Mouse (Mus musculus) lung, postnatal 25 days (tissue): ENCODE data around the gene Mn1.

ENCODE experiments used
- DNase-seq: peaks from one replicate; pipeline ENCODE4 v3.0.0; 2022; ENCODE audit warnings: low spot score

The Mn1 gene

DNA sequence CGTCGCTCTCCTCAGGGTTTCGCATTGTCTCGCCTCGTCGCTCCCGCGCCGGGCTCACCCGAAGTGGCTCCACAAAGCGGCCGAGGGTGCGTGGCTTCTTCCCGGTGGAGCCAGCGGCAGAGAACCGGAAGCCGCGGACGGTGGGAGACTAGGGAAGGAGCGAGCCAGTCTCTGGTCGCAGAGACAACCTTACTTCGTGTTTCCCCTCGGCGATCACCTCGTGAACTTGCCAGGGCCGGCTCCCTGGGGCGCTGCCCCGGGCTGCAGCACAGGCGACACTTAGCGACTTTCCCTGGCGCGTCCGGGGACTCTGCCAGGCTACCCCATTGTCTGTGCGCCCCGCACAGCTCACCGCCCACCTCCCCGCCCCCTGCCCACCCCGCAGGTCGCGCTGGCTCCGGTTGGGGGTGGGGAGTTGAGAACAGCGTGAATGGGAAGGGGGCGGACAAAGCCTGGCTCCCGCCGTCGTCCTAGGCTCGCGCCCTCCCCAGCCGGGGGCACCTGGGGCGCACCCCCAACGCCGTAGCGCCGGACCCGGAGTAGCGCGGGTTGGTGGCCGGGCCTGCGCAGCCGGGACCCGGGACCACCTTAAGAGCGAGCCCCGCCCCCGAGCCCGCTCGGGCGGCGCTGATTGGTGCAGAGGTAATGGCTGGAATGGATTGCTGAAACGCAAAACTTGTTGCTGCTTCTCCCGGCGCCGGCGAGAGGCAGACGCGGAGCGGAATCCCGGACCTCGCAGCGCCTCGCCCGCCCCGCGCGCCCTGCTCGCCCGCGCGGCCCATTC, at the start of gene Mn1:
Gene Mn1, plus strand, starts transcription at position 772 of the 784 bp plus-strand sequence.
- peak; percentile 88 for DNase-seq

DNA sequence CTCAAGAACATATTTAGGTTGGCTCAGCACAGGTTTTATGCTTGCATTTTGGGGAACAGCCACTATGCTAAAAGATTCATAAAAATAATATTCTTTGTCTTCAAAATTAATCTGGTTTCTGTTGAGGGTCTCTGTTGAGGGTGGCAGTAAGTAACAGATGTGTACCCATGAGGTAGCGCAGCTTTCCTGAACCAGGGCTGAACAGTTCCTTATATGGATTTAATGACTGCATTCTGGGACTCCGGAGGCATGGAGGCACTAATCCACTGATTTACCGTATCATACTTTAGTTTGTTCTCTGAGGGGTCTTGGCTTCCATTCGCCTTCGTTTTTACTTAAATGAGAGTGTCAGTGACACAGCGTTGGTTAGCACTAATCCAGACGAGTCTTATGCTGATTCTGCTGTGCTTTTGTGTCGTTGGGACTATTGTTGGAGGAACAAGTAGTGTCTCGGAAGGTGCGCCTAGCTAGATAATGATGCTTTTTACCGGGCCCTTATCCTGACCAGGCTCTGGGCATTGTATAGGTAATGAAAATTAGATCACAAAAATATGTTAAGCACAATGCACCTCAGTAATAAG, 49.1 kb upstream of the Mn1 start:
- no peak for DNase-seq

DNA sequence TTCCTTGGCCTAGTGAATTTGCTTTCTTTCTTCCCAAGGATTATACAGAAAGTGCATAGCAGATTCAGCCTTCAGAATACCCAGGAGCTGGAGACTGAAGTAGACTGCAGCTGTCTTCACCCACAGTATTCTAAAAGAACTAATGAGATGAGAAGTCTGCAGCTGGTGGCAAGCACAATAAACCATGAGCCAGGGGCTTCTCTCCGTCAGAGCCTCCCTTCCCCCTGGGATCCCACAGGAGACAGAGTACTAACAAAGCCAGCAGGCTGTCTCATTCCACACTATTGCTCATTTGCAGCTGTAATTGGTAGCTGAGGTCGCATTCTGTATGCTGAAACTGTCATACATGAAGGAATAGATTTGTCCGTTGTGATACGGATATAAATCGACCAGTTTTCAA, 48.6 kb upstream of the Mn1 start:
- DNase-seq = no peak

DNA sequence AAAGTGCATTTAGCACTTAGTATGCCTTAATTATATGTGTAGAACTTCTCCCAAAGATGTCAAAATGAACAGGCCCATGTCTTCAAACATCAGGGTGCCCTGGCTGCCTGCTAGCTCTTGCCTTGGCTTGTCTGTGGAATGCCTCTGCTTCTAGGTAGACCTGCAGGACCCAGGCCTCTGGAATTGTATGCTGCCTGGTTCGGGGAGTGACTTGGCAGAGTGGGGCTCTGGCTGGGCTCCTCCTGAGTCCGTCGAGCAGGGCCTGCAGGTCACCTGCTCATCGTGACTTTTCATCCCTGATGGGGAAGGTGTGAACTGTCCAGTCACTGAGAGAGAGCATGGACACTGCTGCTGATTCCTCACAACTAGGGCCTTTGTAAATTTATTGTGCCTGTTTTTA, 41.5 kb upstream of the Mn1 start:
- DNase-seq = no peak

DNA sequence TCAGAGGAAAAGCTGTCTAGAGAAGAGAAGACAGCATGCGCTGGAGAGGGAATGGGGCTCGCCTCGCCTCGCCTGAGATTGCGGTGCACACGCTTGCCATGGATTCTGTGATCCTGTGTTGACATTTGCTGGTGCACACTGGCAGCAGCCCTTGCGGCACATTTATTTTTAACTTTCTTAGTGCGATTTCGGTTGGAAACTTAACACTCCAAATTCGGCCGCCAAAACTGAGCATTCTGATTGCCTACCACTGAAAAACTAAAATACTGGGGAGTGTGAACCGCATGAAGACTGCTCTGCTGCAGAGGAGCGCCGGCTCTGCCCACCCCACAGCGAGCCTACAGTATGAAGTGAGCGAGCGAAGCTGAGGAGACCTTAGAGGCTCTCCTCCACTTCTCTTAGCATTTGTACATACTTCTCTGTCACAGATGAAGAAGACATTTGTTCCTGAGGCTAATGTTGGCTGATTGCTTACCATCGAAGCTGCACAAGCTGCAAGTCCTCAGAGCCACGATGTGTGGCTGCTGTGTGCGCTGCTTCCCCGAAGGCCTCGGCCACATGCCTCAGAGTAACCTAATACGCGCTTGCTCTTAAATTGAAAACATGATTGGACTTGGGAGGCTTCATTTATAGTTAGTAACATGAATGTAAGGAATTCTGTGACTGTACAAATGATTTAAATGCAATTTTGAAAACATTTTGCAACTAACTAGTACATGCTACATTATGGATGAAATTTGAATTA, 40.7 kb upstream of the Mn1 start:
- DNase-seq = no peak

DNA sequence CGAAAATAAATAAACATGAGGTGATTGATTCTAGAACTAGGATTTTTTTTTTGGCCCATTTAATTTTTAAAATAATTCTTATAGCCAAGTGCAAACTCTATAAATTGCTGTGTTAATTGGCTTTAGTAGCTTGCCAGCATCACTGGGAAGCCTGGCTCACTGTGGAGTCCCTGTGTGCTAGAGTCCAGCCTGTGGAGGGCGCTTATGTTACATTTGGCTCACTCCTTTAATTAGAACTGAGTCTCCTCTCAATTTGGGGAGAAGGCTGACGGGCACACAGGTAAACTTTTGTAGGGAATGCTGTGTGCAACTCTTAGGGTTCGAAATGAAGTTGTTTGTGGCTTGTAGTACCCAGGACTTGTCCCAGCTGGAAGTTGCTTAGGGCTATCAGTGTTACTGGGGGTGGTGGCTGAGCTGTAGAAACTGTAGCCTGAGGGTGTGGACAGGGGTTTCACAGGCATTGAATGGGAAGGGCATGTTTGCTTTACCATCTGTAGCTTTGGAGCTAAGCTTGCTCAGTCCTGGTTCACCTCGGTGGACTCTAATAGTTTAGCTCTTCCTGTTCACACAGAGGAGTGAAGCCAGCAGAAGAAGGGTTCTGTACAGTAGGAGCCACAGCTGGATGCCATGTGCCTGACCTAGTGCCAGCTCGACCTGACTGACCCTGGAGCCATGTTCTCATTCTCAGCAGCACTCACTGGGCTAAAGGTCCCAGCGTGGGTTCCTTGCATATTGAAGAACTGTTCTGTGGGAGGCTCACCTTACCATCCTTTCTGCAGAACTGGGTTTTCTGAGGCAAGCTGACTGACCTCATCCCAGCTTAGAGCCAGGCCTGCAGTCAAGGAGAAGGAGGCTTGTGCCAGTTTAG, 38.8 kb upstream of the Mn1 start:
- DNase-seq = no peak

DNA sequence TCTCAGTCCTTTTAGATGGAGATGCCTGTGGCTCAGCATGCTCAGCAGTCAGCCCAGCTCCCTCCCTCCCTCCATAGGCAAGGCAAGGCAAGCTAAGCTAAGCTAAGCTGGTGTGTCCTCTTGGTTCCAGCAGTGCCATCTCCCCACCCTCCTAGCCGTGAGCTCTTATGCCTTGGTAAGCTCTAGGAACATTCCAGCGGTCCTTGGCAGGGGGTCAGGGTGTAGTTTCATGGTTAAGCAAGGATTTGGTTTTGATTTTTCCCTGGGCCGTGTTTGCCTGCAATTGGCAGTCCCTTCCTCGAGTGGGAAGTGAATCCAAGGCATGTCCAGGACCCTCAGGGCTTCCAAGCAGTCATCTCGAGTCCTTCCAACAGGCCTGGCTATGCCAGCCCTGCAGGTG, 33.8 kb upstream of the Mn1 start:
- no peak for DNase-seq

DNA sequence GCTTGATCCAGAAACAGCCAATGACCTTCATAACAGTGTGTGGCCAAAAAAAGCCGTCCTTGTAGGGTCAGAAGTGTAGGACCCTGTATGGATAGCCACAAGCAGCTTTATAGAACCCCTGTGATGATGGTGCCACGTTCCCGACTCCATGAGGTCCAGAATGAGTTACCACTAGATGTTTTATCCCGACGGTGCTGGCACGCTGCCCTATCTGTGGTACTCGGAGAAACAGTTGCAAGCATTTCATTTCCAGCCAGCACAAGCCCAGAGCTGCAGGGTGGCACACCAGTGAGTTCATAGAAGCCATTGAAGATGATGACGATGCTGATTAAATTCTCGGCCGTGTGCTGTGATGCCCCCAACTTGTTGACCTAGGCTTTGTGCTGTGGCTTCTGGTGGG, 26.3 kb upstream of the Mn1 start:
- DNase-seq = no peak

DNA sequence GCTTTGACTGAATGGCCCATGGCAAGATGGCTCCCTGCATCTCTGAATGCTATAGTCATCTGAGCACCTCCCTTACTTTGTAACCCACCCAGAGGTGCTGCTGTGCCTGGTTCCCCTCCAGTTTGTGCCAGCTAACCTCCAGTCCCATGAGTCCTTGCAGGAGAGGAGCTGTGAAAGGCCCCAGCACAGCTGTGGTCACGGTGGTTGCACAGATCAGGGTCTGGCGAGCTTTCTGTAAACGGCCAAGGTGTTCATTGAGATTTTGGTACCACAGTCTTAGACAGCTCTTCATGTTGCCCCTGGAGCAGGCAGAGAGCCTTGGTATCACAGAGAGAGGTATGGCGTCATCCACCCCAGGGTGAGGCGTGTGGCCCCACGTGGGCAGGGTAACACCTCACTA, 25.7 kb upstream of the Mn1 start:
- DNase-seq = no peak

DNA sequence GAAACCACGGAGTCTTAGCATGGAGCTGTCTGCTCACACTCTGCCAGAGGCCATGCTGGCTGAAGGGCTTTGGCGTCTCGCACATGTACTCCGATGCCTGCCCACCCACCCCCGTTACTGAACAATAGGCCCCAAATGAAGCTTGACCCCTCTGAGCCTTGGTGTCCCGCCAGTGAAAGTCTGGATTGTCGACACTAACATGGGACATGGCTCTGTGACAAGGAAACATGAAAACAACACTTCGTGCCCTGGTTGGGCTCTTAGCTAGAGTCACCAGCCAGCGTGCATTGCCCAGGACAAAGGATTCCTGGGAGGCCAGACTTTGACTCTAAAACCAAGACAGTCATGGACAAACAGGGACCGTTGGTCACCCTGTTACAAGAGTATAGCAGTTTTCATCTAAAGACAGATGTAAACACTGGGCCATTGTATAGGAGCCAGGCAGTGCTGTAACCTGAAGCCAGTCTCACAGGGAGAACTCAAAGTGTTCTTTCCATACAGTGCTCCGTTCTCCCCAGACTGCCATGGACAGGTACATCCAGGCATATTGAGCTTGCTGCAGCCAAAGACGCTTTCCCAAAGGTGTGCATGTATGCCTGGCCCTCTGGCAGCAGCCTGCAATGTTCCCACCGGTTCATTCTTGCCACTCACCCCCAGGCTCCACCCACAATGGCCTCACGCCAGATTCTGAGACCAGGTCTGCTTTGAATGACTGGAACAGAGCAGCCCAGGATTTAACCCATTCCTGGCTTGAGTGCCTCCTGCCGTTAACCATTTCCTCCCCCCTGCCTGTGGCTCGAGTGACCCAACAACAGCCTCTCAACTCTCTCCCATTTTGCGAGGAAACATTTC, 23.6 kb upstream of the Mn1 start:
- DNase-seq = peak; percentile 64

DNA sequence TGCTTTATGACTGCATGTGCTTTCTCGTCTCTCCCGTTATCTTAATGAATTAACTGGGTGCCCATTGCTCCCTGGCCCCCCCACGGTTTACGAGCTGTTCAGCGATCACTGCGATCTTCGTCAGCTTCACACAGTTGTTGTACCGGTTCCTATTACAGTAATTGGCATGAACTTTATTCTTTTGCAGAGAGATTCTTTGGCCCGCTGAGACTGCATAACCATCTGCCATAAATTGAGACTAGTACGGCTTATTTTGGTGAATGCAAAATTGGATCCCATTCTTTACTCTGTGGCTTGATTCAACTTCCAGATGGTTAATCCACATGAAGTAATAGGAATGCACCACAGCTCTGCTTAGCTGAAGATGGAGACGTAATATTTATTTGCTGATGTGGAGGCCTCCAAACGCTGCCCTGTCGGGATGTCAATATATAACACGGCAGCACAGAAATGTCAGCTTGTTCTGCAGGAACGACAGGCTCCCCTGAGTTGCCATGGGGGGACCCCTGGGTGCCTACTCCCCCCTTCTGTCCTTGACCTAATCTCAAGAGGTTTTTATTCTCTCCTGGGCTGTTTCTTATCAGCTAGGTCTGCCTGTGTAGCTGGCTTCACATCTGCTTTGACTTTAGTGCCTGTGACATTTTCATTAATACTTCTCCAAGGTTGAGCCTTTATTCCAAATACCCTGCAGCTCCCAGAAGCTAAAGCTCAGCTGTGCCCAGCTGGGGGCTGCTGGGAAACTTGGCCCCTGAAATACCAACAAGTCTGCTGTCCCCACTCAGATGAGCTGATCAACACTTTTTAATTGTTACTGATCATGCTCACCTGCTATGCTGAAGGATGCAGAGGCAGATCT, 22.7 kb upstream of the Mn1 start:
- no peak for DNase-seq

DNA sequence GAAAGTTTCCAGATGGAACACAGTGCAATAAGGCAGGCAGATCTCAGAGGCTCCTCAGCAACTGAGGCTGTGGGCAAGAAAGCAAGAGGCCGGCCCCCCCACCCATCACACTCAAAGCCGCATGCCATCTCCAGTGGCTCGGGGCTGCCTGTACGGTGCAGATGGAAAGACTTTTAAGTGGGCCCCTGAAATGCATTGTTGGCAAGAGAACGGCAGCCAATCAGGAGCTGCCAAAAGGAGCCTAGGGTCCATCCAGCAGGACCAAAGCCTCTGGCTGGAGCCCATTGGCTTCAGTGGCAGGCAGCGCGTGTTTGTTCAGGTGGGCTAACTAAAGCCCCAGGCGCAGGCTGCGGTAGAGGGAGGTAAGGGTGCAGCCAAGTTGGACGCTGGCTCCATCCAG, 21.4 kb upstream of the Mn1 start:
- DNase-seq = no peak

DNA sequence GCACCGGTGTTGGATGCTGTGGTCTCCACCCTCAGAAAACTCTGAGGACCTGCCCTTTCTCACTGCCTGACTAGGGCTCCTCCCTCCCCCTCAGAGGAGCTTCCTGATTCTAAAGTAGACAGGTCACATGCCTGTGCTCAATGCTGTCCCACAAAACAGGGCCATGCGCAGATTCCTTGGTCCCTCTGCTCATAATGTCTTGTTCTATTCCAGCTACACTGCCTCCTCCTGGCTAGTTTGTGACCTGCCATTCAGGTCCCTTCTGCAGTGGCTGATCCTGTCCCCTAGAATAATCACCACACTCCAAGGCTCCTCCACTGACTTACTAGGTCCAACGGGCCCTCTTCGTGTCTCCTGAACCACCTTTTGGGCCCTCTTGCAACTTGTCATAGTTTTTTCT, 21.0 kb upstream of the Mn1 start:
- no peak for DNase-seq

DNA sequence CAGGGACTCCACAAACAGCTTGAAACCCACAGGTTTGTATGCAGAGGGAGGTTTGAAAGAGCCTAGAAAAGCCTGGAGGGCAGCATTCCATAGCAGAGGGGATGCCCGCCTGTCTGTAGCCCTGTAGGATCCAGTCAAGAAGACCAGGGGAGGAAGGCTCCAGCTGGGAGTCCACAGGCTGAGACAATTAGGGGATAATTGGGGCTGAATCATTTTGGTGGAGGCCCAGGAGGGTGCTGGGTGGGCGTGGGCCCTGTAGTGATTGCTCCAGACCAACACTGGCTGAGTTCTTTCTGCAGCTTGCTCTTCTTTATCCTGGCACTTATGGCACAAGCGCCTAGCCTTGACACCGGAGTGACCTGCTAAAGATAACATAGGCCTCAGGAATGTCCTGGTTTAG, 18.7 kb upstream of the Mn1 start:
- no peak for DNase-seq

DNA sequence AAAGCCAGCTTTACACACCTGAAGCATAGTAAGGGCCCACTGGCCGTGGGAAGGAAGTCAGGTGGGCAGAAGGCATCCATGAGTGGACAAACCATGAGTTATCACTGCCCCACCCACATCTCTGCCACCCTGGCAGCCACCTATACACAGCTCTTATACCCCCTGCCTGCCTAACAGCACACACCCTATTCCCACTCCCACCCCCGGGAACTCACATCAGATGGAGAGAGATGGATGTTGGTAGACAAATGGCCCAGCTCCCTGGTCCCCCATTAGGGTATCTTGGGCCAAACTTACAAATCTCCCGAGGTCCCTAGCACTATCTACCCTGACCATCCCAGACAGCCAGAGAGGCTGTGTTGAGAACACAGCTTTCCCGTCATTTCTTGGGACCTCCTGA, 17.9 kb upstream of the Mn1 start:
- no peak for DNase-seq

DNA sequence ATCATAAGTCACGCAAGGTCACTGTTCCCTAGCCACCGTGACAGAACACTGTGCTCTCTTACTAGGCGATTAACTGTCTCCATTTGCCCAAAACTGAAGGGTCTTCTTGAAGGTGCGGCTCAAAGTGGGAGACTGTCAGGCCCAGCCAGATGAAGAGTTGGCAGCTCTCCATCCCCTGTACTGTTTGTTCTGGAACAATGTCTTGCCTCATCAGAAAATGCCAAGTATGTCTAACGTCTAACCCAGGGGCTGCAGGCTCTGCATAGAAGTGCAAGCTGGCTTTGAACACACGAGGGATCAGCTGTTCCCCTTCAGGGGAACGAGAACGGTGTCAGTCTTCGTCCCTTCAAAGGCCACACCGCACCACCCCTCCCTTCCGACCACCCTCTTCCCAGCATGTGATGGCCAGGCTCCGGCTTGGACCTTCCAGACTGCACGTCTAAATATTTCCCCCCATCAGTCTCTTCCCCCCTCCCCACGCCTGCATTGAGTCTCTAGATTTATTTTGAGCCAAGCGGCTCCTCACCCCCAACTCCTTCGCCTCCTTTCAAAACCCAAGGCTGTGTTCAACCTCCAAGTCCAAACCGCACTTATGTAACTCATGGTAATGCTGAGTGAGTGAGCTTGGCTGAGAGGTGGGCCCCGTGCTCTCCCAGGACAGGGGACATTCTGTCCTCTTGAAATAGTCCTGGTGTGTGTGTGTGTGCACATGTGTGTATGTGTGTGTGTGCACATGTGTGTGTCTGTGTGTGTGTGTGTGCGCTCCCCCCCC, 15.1 kb upstream of the Mn1 start:
- DNase-seq = peak; percentile 34

DNA sequence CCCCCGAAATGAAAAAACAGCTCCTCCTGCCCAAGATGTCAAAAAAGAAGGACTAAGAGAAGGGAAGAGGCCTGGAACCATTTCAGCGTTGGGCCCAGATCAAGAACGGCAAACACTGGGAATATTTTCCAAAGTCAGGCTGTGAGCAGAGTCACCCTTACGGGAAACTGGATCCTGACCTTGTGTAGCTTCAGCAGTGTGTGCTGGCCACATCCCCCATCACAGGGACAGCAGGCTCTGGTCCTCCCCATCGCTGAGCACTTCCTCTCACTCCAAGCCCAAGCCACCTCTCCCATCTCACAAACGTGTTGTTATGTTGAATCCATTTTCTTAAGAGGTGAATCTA, 14.5 kb upstream of the Mn1 start:
- no peak for DNase-seq

DNA sequence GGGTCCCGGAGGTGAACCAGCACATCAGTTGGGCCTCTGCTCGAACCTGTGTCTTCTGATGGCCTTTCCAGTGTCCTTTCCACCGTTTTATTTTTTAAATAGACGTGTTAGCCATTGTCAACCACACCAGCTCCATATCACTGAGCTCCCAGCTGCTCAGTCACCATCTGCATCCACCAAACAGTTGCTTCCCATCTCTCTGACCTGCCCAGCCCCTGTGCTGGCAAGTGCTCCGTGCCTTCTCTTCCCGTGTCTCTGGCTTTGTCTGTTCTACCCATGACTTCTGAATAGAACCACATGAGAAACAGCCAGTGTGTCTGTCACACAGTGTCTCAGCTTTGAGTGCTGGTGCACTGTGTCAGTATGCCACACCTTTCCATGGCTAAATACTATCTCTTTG, 12.4 kb upstream of the Mn1 start:
- no peak for DNase-seq

DNA sequence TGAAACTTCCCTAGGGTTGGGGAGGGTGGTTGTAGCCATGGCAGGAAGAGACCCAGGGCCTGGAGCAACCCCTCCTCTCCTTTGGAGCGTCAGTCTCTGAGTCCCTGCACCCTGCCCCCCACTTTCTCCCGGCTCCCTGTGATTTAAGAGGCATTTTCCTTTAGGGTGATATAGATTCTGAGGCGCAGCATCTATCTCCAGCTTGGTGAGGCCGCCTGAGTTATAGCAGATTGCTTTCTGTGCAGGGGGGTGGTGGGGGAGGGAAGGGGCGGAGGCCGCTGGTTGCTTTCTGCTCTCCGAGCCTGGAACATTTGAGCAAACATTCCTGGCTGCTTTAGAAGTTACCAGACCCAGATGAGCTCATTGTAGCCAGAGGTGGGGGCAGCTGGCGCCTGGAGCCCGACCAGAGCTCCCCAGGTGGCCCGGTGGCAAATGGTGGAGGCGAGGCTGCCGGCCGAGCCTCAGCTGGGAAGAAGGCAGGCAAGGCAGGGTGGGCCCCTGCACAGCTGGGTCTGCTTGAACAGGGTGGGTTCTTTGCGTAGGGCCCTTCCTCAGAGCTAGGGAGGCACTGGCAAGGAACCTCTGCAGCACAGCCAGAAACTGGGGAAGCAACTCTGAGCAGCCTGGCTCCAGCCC, 8.6 kb upstream of the Mn1 start:
- peak; percentile 62 for DNase-seq
